Mouse (Mus musculus): ENCODE data around the gene Nrp2. TPM values are rescaled to one million over a fixed set of nuclear protein-coding genes. Genes with fewer than 3 reads are reported as not detected.

Nrp2 gene
- total RNA-seq, 2 experiments from 2014 or later: 93.9 to 103 TPM

DNA sequence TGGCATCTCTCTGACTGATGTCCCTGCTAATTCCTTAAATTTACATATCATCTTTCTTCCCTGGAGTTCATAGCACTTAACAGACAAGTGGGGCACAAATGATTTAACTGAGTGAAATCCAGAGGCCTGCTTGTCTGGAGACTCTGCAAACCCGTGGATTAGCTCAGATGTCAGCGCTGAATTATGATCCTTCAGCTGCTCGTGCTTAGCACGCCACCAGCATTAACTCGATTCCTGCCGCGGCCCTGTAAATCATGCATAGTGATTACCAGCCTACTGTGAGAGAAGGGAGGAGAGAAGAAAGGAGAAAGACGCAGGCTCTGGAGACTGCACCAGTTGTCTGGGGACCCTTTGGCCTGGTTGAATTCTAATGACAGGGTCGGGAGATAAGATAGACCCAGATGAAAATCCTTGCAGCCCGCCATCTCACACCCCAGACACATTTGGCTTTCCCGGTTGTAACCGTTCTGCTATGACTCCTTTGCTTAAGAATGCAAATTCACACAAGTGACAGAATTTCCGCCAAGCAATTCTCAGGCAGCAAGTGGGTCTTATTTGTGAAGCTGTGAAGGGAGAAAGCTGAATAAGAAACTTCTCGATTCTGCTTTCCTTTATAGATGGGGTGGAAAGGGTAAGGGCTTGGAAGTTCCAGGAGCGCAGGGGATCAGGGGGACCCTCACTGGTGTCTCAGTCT, 77.1 kb downstream of the Nrp2 start:
- peak in 1 of 2 experiments; percentile 22 for DNase-seq (ENCODE audit: low spot score in 2 of 2)

DNA sequence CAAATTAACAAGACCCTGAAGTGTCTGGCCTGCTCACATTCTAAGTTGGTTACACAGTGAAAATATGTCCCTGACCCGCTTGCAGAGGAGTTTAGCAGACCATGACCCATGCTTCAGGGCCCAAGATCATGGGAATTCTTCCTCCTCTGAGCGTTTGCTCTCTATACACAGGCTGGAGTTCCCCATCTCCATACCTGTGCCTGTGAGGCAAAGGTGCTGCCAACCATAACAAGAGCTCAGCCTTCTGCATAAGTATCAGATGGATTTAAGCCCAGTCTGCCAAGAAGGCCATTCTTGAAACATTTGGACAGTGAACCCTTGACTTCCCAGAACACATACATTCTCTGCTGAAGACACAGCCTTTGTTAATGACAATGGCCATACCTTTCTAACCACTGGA, 79.1 kb downstream of the Nrp2 start:
- DNase-seq (ENCODE audit: low spot score in 2 of 2): no peak

DNA sequence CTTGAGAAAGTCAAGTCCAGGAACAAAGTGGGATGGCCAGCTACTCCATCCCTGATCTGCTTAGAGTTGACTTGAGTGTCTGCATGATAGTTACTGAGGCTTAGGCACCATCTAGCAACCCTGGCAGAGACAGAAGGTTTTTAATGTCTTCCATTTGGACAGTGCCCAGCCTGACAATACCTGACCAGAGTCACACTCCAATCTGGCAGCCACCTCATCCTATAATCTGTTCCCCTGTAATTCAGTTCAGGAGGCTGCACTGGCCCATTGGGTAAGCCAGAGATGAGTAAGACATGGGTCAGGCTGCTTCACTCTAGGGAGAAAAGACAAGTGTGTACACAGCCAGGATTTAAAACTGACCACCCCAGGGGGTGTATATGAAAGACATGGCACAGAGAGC, 79.5 kb downstream of the Nrp2 start:
- DNase-seq (ENCODE audit: low spot score in 2 of 2): no peak

DNA sequence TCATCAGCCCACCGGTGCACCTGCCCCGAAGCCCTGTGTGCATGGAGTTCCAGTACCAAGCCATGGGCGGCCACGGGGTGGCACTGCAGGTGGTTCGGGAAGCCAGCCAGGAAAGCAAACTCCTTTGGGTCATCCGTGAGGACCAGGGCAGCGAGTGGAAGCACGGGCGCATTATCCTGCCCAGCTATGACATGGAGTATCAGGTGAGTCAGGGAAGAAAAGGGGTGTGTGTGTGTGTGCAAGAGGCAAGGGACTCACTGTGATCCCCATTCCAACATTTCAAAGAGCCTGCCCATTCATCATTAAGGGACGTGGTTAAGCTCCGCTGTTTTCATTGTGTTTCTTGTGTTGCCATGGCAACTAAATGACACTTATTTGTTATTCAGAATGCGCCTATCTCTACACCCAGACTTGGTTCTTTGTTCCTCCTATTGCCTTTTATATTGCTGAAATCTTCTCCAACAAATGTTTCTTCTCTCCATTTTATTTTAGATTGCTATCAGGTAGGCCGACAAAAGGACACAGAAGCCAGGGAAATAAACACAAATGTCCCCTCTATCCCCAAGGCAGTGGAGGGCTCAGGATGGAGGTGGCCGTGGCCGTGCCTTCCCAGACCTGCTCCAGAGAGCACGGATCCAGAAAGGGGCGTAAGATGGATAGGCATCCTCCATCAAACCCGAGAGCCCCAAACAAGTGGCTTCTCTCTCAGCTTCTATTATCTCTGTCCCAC, 80.4 kb downstream of the Nrp2 start:
- DNase-seq (ENCODE audit: low spot score in 2 of 2): peak; percentile 55 to 66

DNA sequence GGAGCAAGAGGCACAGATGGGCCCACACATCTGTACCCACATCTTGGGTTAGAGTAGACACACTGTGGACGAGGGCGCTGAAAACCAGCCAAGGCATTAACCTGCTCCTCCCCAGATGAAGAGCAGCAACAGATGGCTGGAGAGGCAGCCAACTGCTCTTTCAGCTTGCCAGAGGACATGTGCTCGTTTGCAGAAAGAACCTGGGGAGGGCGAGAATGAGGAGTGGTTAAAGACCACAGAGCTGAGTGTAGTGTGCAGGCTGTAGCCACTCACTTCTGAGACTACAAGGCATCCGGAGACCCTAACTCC, 81.0 kb downstream of the Nrp2 start:
- peak; percentile 62 to 69 for DNase-seq (ENCODE audit: low spot score in 2 of 2)

DNA sequence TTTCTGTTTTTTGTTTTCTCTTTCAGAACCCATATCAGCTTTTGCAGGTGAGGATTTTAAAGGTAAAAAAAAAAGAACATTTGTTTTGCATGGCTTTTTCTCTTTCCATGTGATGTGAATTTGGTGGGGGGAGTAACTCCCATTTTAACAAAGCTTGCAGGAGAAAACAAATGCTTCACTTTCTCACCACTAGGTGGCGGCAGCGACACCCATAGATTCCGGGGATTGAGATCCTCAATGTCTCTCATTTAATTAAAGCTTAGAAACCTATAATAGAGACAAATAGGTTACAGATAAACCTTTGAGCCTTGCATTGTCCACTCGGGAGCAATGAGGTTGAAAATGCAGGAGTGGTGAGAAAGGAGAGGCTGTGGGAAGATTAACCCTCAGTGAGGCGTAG, 83.2 kb downstream of the Nrp2 start:
- DNase-seq (ENCODE audit: low spot score in 2 of 2): peak; percentile 88 to 89

DNA sequence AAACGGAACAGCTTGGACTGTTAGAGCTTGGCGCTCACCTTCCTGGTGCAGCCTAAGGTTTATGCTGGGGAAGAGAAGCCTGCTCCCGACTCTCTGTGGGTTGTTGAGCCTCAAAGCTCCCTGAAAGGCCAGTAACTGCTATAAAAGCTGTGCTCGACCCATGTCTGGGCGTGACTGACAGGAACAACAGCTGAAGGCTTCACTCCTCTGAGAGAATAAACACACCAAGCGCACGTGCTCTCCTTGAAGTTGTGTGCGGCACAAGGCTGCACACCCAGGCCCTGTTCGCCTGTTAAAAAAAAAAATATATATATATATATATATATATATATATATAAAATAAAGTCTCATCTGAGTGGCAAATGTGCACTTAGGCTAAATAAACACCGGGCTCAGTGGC, 84.5 kb downstream of the Nrp2 start:
- no peak for DNase-seq (ENCODE audit: low spot score in 2 of 2)

DNA sequence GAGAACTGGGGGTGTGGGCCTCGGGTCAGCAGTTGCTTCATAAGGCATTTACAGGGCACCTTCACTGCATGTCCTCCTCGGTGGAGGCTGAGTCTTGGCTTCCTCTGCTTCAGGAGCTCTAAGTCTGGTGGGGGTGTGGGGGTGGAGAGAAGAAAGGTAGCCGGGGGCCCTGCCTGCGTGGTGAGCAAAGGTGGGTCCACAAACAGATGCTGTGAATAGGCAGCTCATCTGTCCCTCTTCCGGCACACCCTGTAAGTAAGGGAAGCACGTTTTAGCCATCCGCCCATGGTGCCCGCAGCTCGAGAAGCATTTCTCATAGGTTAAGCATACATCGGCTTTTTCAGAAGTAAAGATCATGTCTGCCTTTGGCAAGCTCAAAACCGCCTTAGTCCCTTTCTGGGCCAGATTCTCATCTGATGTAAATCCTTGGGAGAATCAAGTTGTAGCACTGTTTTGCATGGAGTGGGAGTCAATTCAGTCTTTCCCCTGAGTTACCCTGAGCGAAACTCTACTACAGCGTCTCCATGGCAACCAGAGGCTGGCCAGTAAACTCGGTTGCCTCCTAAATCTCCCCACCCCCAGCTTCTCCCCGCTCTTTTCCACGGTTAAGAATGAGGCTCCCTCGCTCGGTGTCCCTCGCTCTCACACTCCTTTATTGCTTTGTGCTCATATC, 91.3 kb downstream of the Nrp2 start:
- peak; percentile 60 to 68 for DNase-seq (ENCODE audit: low spot score in 2 of 2)

DNA sequence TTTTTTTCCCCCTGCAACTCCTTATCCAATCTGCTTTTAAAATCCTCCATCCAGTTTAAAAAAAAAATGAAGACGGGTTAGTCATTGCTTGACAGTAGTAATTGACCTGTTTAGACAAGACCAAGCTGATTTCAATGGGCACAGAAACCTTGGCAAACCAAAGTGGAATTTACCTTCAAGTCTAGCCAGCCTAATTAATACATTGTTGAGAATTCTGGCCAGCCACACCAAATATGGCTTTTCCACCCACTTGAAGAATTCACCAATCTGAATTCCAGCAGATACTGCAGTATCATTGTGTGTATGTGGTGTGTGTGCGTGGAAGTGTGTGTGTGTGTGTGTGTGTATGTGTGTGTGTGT, 91.8 kb downstream of the Nrp2 start:
- DNase-seq (ENCODE audit: low spot score in 2 of 2): no peak

DNA sequence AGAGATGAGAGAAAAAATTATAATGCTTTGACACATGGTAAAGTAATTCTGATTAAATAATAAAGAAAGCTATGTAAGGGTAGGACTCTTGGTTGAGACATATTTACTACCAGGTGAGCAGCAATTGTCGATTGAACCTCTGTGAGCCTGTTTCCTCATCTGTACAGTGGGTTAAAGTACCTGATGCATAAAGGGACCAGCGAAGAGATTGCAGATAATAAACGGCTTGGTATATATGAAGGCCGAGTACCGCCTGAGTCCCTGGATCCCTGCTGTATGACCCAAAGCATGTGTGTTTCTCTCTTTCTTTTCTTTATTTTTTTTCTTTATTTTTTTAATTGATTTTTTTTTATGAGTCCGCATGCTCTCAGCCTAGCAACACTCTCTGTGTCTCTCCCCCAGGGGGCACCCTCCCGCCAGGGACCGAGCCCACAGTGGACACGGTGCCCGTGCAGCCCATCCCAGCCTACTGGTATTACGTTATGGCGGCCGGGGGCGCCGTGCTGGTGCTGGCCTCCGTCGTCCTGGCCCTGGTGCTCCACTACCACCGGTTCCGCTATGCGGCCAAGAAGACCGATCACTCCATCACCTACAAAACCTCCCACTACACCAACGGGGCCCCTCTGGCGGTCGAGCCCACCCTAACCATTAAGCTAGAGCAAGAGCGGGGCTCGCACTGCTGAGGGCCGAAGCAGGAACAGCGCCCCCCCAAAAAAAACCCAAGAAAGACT, 92.4 kb downstream of the Nrp2 start:
- peak; percentile 74 to 82 for DNase-seq (ENCODE audit: low spot score in 2 of 2)

DNA sequence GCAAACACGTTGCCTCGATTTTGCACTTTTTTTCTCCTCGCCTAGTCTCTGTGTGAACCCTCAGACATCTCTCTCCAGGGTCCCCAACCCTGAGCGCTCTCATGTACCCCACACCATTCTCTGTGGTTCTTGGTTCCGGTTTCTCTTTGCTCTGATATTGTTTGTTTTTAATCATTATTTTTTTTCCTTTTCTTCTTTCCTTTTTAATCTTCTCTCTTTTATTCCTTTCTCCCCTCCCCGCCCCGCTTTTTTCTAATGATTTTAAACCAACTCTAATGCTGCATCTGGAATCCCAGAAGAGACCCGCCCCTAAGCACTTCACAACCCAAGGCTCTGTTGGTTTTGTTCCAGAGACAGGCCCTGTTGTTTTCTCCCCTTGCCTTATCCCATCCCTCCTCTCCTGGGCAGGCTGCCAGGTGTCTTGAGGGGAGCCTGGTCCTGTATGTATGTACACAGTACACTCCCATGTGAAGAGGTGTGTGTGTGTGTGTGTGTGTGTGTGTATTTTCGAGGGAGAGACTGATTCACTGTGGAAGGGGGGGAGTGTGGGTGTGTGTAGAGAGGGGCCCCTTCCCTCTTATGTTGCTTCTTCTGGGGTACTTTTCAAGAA, 93.1 kb downstream of the Nrp2 start:
- no peak for DNase-seq (ENCODE audit: low spot score in 2 of 2)

DNA sequence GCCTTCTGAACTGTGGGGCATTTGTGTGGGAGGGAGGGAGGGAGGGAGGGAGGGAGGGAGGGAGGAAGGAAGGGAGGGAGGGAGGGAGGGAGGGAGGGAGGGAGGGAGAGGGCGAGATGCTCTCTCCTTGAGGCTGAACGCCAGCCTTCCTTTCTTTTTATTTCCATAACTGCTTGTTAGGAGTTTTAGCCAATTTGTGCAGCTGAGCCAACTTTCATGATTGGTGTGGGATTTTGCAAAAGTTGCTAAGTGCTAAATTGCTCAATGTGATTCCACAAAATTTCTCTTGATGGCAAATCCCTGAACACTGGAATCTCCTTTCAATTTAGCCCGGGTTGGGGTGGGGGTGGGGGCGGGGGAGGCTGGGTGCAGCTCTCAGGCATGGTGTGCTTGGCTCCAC, 96.3 kb downstream of the Nrp2 start:
- DNase-seq (ENCODE audit: low spot score in 2 of 2): no peak

DNA sequence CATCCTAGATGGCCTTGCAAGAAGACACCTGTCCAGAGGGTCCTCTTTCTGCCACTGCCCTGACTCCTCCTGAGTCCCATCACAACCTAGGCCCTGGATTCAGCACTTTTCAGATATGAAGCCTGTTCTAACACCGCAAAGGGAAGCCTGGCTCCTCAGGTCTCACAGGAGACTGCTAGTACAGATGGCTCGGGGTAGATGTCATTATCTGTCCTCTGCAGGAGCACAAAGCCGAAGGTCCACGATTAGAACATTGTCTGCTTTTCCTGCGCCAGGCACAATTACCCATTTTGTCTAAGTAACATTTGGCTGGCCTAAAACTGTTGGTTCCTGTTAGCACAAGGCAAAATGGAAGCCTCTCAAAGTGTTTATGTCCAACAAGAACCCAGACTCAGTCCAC, 97.3 kb downstream of the Nrp2 start:
- DNase-seq (ENCODE audit: low spot score in 2 of 2): no peak

DNA sequence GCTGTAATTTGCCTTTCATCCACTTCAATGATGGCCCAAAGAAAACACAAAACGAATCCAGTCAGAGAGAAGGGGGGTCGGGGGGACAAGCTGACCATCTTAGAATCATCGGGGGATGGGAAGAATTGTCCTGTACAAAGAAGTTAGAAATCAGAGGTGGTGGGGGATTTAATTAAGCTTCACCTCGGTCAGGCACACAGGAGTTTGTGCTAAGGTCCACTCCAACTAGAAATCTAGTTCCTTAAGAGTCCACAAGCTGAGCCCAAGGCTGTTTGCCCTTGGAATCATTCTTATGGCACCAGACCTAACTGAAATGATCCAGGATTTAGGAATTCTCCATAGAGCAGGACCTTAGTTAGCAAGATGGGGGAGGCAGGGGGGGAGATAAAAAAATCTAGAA, 98.3 kb downstream of the Nrp2 start:
- DNase-seq (ENCODE audit: low spot score in 2 of 2): no peak

DNA sequence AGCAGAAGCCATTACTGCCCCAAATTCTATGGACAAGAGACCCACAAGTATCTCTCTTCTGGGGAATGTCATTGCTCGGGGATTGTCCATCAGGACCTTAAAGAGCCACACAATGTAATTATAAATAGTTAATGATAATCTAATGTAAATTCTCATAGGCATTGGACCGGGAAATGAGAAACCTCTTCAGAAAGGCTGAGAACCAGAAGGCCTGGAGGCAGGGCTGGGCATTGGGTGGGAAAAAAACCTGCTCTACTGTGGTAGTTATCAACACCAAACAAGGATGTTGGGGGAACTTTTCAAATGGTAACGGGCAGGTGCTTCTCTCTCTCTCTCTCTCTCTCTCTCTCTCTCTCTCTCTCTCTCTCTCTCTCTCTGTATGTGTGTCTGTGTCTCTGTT, 98.8 kb downstream of the Nrp2 start:
- no peak for DNase-seq (ENCODE audit: low spot score in 2 of 2)

DNA sequence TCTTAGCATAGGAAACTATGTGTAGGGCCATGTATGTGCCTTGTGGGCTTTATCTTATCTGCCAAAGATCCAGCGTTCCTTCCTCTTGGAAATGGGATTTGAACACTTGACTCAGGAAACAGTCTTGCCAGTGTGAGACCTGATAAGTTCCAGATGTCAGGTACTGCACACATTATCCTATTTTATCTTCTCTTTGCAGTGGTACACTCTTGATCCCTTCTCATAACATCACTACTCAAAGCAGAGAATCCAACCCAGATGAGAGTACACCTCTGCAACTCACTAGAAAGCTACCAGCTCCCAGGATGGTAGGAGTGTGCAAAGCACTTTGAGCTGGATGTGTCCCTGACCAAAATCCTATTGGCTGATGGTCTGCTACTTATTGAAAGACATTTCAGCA, 100.5 kb downstream of the Nrp2 start:
- DNase-seq (ENCODE audit: low spot score in 2 of 2): no peak

DNA sequence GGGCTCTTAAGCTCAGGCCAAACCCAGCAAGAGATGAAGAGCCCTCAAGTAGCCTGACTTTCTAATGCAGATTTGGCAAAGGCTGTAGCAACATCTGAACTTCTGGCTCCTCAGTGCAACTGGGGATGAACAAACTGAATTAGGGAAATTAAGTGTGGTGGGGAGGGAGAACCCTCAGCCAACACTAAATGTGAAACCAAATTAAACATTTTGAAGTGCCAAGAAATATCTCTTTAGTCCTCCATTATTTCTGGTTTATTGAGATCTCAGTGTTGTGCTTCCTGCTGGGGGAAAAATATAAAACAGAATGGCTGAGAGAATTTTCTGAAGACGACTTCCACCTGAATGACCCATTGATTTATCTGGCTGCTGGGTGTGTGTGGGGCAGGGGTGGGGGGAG, 102.9 kb downstream of the Nrp2 start:
- no peak for DNase-seq (ENCODE audit: low spot score in 2 of 2)

DNA sequence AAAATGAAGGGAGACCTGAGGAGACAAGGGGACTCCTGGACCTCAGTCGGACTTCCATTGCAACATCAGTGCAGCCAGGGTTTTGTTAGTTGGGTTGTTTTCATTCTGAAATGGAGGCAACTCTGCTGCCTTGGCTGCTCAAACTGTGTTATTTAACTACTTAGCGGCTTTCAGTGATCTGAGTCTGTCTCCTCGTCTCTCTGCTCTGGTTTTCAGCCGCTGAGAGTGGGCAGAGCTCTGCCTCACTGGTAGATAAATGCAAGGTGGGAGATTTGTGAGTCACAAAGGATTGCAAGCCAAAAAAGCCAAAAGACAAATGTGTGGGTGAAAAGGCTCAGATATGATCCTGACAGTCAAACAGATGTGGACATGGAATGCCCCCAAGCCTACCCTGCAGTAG, 105.3 kb downstream of the Nrp2 start:
- DNase-seq (ENCODE audit: low spot score in 2 of 2): no peak

DNA sequence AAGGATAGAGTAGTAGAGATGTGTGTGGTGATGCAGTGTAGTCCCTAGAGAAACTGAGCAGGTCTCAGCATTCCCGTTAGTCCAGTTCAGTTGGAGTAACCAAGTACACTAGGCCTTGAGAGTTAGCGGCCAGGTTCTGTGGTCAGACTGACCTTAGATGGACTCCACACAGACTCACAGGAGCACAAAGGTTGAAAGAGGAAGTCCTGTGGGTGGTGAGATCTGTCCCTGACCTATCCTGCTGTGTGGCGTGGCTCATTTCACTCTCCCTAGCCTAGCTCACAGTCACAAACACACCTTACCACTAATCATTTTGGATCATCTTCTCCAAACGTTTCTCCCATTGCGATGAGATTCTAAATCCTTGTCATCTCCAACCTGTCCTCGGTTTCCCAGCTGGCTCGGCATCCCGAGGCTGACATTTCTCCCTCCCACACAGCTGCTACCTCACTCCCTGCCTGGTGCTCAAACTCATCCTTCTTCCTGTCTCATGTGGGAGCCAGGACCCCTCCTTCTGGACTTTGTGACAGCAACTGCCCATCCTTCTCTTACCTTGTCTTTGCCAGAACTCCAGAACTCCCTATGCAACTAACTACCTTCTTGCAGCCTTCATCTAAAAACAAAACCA, 106.6 kb downstream of the Nrp2 start:
- no peak for DNase-seq (ENCODE audit: low spot score in 2 of 2)

DNA sequence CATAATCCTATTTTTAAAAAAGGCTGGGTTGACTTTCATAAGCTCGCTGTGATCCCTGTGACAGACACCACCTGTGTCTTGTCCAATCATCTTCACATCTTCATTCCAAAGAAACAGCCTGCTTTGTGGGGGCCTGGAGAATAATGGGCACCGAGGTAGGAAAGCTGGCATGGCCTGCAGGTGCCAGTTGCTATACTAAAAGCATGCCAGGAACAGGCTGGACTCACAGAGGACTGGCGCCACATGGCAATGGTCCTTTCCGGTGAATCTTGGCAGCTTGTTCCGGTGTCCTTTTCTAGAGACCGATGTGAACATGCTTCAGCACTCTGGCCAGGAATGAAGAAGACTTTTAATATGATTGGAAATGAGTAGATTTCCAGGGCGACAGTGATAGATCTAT, 108.1 kb downstream of the Nrp2 start:
- peak in 1 of 2 experiments; percentile 42 for DNase-seq (ENCODE audit: low spot score in 2 of 2)
